Mouse (Mus musculus) bone marrow, adult 2 months (tissue): ENCODE data around the gene Ccl4.

ENCODE experiments used
- CTCF ChIP-seq: fragments of 200-500 bp; IDR thresholded peaks from 2 replicates; pipeline ENCODE4 v1.5.1; 2011; ENCODE audit warnings: low read length, control low read depth; ENCODE audit not compliant: control insufficient read depth, insufficient read depth
- POLR2A ChIP-seq: fragments of 200-500 bp; IDR thresholded peaks from 2 replicates; pipeline ENCODE4 v1.6.1; 2011; ENCODE audit warnings: low read depth, mild to moderate bottlenecking, control low read depth, low read length, borderline replicate concordance; ENCODE audit not compliant: control insufficient read depth

DNA sequence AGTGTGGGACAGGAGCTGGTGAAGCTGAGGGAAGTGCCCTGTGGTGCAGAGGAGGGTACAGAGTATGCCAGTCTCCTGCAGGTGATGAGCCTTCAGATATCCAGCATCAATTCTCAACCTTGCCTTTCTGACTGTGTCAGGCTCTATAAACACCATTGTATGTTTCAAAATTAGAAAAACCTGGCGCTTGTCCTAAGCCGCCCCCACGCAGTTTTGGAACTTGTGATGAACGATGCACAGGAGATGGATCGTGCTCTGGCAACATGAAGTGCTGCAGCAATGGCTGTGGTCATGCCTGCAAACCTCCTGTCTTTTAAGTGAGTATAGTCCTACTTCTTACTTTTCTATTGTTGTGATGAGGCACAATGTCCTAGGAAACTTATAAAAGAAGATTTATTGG lies 47.3 kb downstream of the Ccl4 start:
- TF ChIP-seq CTCF (no peak), POLR2A (no peak)
